Mouse (Mus musculus) embryo, embryonic 11.5 days (tissue): Measurements from ENCODE around the gene Cap2.
A peak's percentile ranks its signal among the peaks of the same experiment; 100 is the strongest.

ENCODE experiments used
- DNase-seq: peaks from one replicate; pipeline ENCODE4 v3.0.0-alpha.2; 2012; ENCODE audit warnings: low read depth, low spot score

Gene Cap2

DNA sequence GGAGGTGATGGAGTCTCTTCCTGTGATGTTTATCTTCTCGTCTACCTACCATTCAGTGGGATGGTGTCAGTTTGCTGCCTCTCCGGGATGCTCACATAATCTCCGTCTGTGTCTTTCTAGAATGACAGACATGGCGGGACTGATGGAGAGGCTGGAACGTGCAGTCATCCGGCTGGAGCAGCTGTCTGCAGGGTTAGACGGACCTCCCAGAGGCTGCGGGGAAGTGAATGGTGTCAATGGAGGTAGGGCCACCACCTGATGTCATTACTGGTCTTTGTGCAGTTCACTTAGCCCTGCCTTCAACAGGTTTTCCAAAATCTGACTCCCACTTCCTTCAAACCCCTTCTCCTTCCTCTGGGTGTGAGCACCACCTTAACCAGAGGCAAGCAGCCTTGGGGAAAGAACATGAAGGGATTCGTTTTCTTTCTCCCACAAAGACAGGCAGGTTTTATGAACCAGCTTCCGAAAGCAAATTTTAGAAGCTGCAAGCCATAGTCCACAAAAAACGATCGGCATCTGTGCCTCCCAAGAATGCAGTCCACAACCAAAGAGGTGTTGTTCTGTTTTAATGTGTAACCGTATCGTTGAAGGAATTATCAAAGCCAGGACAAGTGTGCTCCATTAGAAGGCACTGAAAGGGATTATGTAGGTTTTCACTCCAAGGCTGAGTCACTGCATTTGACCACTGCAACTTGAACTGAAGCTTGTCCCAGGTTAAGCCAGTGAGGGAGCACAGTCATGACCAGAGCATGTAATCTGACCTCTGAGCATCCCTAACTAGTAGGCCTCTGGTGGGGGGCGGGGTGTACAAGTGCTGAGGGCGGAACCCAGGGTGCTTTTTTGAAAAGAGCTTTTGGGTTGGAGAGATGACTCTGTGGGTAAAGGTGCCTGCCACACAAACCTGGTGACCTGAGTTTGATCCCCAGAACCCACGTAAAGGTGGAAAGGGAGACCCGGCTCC is 23.9 kb downstream of the Cap2 start:
- no peak for DNase-seq

DNA sequence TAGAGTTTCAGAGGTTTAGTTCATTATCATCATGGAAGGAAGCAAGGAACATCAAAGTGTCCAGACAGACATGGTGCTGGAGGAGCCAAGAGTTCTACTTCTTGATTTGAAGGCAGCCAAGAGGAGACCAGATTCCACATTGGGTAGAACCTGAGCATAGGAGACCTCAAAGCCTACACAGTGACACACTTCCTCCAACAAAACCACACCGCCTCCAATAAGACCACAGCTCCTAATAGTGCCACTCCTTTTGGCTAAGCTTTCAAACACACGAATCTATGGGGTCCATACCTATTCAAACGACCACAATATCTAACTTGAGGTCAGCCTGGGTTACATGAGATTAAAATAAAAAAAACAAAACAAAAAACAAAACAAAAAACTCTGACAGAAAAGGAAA is 25.0 kb downstream of the Cap2 start:
- no peak for DNase-seq

DNA sequence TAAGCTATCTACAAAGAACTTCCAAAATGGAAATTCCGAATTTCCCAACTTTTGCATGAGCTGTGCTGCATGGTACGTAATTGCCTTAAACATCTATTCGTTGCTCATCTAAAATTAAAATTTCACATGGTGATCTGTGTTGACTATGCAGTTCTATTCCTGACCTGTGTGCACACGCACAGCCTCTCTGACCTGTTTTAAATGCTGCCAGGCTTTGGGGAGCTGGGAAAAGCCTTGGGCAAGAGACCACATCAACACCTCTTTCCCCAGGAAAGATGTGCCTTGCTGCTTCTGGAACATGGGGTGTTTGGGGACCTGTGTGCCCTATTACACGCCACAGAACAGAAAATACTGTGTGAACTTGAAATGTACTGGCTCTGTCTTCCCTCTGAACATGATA is 25.7 kb downstream of the Cap2 start:
- DNase-seq, result no peak

DNA sequence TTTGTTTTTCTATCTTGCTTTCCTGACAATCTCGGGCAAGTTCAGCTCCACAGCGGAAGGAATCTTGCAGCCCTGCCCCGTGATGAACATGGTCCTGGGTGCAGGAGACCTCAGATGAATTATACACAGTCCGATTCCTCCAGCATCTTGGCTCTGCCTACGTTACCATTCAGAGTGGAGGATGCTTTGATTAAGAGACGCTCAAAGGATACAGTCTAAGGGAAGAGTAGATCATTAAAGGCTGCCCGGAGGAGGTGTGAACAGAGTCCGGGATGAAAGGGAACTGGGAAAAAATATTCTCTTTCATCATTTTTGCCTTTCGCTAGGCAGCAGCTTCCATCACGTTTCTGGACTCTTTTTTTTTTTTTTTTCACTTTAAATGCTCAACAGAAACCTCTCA is 27.4 kb downstream of the Cap2 start:
- DNase-seq, result no peak

DNA sequence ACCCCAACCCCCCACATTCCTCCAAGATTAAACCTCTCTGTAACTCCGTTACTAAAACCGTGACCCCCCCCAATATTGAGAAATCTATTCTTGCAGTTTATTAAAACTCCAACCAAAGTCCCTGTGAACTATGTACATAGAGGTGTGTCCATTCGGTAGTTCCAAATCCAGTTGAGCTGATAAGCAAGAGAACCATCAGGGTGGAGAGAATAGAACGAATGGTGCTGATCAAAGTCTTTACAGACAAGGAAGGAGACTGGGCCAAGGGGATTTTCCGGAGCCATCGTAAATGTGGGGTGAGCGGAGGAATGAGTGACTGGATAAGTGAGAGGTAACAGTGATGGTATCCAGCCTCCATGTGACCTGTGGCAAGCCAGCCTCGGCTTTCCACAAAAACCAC is 28.9 kb downstream of the Cap2 start:
- DNase-seq, result no peak

DNA sequence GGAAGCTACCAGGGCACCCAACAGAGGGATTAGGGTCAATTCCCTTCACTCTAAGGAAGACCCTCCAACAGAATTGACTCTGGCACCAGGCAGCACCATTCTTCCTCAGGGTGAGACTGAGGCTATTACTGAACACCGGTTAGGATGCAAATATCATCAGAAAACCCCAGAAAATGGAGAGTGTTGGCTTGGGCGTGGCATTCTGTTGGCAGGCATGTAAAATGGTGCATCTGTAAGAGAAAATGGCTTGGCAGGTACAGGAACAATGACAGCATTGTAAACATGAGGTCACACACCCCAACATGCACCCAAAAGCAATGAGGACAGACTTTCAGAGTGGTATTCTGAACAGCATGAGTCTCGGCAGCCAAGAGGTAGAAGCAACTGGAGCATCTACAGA is 30.0 kb downstream of the Cap2 start:
- no peak for DNase-seq

DNA sequence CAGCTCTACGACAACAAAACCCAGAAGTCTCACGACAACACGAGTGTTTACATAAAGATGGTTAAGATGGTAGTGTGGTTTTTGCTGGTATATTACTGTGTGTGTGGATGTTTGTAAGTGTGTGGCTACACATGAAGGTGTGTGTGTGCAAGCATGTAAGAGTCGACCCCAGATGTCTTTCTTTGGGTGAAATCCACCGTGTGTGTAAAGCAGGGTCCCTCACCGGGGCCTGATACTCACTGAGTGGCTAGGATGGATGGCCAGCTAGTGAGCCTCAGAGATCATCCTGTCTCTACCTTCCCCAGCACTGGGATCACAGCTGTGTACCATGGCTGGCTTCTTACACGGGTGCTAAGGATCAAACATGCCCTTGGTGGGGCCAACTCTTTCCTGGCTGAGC is 30.6 kb downstream of the Cap2 start:
- no peak for DNase-seq

DNA sequence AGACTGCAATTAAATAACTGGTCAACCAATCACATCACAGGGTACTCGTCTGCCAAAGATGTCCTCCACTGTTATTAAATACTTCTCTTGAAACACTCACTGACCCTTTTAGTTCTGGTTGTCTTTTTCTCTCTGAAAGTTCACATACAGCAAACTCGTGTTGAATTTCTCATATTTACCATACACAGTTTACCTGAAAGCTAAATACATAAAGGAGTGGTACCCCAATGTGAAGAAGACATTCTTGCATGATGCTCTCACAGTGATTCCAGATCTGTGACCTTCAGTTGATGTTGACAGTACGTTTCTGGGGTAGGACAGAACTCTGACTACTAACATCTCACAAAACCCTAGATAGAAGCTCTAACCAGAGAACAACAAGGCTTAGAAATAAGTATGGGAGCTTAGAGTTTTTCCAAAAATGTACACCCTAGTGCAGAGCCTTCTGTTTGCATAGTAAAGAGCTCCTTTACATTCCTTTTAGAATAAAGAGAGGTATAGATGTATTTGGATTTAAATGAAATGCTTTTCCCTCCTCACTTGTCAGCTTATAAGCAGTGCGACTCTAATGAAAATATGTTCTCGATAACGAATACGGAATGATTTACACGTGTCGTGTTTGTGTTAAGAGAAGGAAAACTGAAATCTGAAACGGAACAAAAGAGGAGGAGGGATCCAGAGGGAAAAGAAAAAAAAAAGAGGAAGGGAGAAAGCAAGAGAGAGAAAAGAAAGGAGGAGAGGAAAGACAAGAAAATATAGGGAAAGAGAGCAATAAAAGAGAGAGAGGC is 31.9 kb downstream of the Cap2 start:
- DNase-seq, result no peak

DNA sequence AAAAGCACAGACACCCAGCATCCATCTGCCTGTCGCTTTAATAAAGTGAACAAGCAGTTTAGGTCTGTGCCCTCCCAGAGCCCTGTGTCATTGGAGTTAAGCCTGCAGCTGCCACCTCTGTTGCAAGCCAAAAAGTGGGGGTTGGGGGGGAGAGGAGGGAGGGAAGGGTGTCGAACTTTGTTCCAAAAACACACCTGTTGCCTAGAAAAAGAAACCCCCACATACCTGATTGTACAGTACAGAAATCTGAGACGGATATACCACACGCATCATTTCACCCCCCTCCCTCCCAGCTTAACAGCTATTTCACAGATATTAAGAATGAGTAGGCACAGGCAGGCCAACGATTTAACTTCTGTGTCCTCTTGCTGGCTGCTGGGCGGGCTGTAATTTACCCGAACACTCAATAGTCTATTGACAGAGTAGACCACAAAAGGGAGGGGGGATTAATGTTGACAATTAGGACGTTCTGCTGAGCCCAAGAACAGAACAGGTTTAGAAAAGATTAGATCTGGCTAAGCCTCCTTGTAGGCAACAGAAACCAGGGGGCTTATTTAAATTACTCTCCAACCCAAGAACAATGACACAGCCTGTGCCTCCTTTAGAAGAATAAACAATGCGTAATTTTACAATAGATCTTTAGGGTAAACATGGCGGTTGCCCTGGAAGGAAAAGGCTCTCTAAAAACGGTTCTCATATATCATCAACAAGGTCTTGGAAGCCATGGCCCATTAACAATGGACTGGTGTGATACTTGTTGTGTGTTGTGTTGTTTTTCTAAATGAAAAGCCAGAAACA is 32.7 kb downstream of the Cap2 start:
- DNase-seq, result peak; percentile 47

DNA sequence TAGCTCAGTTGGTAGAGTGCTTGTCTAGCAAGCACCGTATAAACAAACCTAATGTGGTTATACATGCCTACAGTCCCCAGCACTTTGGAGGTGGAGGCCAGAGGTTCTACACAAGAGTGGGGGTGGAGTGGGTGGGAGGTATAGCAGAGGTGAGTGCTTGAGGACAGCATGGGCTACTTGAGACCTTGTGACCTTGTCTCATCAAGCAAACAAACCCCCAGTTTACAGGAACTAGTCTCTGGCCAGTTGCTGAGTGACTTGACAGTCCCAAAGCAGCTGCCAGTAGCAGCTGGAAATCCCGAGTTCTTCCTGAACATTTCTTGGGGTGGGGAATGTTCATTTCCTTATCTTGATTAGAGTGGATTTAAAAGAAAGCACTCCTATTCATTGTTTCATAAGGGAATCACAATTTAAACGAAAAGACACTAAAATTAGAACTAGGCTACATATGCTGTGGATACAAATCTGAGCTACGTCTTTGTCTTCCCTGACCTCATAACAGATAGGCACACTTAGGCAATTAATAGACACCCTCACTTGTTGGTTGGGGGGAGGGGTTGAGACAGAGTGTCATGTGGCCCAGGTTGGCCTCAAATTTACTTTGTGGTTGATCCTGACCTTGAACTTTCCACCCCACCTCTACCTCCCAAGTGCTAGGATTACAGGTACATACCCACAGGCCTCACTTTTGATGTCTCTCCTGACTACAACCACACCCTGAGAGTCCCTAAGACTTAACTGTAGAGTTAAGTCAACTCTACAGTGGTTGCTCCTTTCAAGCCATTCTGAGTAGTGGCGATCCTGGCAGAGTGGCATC is 33.5 kb downstream of the Cap2 start:
- DNase-seq, result no peak

DNA sequence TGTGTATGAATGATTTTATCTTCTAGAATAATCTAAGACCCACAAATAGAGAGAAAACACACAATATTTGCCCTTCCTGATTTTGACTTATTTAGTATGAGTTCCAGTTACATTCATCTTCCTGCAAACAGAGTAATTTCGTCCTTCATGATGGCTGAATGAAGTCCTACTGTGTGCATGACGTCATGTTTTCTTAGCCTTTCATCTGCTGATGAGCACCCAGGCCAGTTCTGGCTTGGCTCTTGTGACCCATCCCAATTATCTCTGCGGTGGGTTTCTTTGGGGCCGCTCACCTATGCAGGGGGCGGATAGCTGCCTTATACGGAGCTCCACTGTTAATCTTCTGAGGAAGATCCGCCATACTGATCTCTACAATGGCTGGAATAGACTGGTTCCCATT is 37.6 kb downstream of the Cap2 start:
- no peak for DNase-seq

DNA sequence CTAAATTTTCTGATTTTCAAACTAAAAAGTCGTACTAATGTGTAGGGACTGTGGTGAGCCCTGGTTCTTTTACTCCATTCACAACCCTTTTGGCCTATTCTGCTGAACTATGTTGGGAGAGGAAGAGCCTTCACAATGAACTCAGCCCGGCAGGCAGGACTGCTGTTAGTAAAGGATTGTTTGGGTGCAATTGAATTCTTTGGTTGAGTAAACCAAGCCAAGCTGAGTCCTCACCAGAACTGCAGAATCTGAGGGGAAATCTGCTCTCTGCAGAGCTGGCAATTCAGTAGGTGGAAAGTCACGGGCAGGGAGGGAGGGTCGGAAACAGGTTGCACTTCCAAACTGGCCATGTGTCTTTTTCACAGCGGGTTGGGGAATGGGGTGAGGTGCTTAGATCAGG is 39.3 kb downstream of the Cap2 start:
- no peak for DNase-seq

DNA sequence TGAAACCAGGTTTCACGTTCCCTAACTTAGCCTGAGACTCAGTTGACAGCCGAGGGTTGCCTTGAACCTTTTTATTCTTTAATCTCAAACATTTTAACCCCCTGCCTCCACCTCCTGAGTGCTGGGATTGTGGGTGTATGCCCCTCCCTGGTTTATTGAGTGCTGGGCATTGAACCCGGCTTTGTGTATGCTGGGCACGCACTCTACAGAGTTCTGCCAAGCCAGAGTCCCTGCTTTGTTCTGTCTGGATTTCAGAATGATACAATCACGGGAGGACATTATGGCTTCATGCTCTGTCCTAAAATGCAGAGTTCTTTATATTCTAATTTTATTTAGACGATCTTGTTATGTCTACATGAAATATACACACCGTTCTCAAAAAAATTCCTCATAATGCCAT is 41.1 kb downstream of the Cap2 start:
- DNase-seq, result no peak

DNA sequence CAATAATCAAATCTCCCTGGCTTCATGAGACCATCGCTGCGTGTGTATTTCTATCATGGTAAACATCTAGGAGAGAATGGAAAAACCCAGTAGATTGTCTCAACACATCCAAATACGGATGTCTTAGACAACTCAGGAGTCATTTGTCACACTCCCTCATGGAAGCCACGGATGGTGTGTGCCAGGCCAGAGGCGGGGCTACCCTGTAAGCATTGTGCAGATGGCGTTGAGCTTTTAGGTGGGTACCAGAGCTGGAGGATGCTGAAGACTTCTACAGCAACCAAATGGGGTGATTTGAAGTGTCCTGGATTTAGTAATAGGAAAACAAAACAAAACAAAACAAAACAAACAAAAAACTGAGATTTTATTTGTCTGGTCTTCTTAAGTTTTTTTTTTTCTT is 43.0 kb downstream of the Cap2 start:
- DNase-seq, result no peak

DNA sequence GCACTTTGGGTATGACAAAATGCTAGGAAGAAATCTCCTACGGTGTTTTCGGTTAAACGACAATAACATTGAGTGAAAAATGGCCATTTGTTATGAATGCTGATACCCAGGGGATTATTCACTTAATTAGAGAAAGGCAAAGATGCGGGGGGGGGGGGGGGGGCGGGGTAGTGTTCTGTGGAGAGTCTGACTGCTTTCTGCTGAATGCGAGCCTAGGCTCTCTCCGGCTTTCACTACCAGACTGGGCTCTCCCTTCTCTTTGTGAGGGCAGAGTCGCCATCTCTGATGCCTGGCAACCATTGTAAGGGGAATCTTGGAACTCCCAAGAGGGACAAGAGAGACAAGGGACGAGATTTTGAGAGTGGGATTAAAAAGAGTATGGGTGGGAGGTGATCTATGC is 43.4 kb downstream of the Cap2 start:
- no peak for DNase-seq

DNA sequence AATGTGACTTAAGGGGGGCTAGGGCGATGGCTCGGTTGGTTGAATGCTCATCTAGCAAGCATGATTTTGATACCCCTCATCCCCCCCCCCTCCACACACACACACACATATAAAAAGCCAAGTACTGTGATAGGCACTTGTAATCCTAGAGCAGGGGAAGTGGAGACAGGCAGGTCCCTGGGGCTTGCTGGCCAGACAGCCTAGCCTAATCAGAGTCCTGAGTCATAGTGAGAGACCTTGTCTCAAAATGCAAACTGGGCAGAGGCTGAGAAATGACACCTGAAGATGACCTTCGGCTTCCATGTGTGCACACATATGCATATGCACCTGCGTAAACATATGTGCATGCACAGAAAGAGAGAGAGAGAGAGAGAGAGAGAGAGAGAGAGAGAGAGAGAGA is 45.2 kb downstream of the Cap2 start:
- DNase-seq, result no peak

DNA sequence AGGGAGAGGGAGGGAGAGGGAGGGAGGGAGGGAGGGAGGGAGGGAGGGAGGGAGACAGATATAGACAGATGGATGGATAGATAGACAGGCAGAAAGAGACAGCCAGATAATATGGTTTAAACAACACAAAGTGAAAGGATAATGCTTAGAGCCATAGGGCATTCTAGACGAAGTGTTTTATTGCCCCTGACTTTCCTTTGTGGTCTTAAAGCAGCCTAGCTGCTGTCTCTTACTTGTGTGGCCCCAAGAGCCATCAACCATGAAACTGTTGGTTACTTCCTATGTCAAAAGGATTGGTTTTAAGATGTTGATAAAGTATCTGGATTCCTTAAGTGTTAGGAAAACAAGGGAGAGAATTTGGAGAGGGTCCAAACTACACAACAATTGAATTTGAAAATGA is 45.6 kb downstream of the Cap2 start:
- no peak for DNase-seq

DNA sequence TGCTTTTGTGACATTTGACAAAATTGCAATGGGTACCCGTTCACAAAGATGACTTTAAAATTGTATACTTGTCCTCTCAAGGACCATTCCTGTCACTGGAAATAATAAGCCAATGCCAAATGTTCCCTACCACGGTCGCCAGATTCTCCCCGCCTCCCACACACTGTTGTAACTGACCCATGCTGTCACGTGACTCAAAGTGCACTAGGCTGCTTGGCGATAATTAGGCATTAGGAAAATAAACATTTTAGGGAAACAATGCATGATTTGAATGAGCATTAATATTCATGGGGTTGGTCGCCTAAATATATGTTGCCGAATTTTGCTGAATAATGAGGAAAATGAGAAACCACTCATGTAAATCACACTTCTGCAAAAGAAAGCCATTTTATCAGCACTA is 46.5 kb downstream of the Cap2 start:
- DNase-seq, result no peak

DNA sequence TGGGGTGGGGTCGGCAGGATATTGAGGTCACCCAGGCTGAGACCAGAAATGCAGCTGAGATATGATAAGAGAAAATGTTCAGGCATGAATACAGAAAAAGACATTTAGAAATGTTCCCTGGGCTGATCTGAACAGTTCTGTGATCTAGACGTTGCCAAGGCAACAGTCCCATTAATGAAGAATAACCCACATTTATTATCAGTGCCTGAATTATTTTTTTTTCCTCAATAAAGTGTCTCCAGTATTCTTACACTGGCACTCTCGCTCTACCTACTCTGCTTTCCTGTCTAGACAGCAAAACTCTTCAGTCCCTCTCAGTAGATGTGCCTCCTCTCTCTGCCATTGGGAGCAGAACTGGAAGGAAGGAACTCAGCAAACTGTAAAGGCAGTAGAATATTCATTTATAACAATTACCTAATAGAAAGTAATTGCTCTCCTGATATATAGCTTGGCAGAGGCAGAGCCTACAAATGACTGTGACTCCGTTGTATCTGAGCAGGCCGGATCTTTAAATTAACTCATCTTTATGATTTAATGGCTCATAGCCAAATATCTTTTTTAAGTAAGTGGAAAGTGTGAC is 47.0 kb downstream of the Cap2 start:
- no peak for DNase-seq

DNA sequence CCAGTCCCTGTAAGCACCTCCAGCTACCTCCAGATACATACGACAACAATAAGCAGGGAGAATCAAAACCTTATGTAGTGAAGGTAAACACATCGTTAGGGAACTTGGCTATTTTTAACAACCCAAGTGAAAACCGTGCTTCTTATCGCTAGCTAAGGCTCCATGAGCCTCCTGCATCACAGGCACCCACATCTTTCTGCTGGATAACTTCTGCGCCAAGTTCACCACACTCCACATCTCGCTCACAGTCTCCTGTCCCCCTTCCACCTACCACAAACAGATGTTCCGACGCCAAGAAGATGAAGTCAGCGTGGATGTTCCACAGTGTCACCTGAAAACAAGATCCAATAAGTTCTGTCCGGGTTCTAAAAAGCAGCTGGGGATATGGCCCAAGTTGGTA is 49.0 kb downstream of the Cap2 start:
- DNase-seq, result no peak

DNA sequence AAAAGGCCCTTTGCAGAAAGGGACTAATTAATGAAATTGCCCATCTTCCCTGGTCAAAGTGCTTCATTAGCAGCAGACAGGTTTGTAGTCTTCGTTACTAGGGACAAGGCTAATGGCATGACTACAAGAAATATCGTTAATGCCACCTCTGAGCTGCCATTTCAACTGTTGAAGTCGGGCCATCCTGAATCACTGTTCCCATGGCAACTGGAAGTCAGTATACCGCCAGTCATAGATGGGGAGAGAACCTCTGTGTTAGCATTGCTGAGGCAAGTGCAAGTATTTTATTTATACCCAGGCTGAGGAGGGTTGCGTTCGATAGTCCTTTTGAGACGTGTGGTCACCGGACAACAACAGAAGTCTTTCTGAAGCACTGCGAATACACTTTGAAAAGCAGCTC is 53.1 kb downstream of the Cap2 start:
- DNase-seq, result no peak
